Mouse (Mus musculus) MEL-GATA-1-ER (cell line): ENCODE data around the gene Dnajc14.
A peak's percentile ranks its signal among the peaks of the same experiment; 100 is the strongest.
"Not testable (repeated sequence)": the region's sequence is repeated elsewhere in the genome, so short reads cannot be mapped to it uniquely, and the experiment has no call there.

ENCODE experiments used
- DNase-seq: peaks from one replicate; pipeline ENCODE4 v3.0.0-alpha.2; 2012; ENCODE audit warnings: low read depth; ENCODE audit errors: extremely low read depth

Gene Dnajc14

DNA sequence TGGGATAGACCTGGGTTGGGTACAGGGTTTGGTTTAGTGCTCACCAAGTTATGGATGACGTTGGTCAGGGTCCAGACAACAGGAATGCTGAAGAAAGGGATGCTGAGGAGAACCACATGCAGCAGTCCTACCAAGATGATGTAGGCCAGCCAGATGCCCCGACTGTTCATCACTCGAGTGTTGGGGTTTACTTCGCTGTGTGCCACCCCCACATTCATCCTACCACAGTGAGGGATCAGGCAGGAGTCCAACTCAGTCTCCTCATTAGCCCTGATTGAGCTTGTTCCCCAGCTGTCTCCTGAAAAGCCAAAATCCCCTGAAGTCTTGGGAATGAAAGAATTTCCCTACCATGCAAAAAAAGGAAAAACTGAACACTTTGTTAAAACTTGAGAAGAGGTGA lies 16.4 kb downstream of the Dnajc14 start:
- no peak for DNase-seq

DNA sequence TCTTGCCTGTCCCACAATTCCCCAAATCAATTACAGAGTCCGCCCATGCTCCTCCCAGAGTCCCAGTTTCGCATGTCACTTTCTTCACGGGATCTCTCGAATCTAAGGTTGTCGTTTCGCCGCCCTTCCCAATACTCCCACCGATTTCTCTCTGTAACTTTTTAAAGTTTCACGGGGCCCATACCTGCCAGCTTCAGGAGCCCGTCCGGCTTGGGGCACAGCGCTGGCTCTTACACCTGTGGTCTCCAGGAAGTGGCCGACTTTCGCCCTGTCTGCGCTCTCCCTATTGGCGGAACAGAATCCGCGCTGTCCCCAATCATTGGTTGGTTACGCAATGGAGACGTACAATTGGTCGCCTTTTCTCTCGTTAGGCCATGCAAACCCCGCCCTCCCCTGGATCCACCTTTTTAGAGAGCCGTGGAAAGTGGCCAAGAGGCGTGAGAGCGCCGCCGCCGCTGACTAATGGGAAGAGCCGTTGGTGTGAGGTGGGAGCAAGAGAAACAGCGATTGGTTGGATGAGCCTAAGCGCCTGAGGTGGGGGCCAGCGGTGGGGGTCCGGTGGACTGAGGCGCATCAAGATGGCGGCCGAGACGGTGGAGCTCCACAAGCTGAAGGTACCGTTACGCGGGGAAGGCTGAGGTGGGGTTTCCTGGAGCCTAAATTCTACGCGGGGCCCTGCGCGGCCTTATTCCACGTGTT lies 17.6 kb downstream of the Dnajc14 start, which contains the start of gene Ormdl2:
Gene Ormdl2, minus strand, starts transcription at position 288 of the 699 bp plus-strand sequence.
- DNase-seq, result peak; percentile 99

DNA sequence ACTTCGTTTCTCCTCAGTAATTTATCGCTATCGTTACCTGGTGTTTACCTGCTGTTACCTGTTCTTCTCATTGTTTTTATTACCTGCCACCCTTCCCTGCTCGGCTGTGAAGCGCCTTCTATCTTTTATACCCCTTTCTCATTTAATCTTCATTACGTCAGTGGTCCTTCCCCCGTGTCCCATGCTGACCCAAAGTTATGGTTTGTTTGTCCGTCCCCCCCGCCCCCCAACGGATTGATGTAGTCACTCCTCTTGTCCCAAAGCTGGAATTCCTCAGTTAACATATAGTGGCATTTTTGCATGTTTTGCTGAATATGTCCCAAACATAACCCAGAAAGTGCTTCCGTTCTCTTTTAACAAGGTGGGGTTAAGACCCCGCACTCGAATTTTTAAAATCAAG lies 18.3 kb downstream of the Dnajc14 start:
- no peak for DNase-seq

DNA sequence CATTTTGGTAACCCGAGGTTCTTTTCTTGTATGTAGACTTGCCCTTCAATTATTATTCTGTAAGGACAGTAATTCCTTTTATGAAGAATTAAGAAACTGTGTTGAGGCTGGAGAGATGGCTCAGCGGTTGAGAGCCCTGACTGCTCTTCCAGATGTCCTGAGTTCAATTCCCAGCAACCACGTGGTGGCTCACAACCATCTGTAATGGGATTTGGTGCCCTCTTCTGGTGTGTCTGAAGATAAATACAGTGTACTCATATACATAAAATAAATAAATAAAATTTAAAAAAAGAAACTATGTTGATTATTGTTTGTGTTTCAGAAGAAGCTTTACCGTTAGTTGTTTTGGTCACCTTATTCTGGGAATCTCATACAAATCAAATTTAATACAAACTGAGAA lies 19.2 kb downstream of the Dnajc14 start:
- DNase-seq, result not testable (repeated sequence)

DNA sequence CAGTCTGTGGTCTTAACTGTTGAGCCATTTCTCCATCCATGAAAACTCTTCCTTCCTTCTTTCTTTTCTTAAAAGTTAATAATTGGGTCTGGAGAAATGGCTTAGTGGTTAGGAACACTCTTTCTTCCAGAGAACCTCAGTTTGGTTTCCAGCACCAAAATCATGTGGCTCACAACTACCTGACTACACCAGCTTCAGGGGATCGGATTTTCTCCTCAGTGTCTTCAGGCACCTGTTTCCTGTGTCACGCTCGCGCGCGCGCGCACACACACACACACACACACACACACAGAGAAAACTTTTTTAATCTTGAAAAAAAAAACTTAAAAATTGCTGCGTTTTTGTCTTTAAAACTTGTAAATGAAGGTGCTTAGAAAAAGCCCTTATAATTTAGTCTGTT lies 20.0 kb downstream of the Dnajc14 start:
- no peak for DNase-seq

DNA sequence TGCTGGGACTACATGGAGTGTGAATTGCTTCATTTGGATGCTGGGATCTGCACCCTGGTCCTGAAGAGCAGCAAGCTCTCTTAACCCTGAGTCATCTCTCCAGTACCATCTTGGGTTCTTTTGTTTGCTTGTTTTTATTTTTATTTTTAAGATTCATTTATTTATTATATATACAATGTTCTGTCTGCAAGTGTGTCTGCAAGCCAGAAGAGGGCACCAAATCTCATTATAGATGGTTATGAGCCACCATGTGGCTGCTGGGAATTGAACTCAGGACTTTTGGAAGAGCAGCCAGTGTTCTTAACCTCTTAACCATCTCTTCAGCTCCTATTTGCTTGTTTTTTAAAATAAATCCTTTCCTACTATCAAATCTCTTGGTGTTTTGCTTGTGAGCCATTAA lies 33.5 kb downstream of the Dnajc14 start:
- no peak for DNase-seq

DNA sequence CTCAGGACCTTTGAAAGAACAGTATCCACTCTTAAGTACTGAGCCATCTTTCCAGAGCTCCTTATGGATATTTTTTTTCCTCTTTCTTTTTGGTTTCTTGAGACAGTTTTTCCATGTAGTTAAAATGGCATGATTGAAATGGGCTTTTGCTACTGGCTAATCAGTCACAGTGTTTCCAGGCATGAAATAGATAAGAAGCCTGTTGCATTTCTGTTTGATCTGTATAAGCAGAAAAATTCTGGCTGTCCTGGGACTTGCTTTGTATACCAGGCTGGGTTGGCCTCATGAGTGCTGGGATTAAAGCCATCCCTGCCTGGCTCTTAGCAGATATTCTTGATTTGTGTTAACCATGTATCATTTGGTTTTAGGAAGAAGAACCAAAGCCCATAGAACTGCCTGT lies 35.6 kb downstream of the Dnajc14 start:
- no peak for DNase-seq

DNA sequence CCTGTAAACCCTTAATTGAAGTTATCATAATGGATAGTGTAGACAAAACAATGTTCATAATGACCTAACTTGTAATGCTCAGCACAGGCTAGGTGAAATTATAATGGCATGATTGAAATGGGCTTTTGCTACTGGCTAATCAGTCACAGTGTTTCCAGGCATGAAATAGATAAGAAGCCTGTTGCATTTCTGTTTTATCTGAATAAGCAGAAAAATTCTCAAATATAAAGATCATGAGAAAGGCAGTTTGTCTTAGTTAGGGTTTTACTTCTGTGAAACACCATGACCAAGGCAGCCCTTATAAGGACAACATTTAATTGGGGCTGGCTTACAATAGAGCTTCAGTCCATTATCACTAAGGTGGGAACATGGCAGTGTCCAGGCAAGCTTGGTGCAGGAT lies 36.8 kb downstream of the Dnajc14 start:
- no peak for DNase-seq

DNA sequence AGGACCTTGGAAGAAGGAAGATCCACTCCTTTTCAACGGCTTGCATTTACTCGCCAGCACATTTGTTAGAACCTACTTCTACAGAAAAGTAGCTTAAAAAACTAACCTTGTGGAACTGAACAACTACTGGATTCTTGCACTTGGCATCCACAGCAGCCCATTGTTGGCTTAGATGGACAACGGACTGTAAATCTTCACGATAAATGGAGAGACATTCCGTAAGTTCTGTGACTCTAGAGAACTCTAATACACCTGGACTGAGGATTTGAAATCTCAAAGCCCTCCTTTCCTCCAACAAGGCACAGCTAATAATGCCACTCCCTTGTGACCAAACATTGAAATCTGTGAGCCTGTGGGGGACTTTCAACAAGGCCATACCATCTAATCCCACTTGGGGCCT lies 39.4 kb downstream of the Dnajc14 start:
- DNase-seq, result no peak

DNA sequence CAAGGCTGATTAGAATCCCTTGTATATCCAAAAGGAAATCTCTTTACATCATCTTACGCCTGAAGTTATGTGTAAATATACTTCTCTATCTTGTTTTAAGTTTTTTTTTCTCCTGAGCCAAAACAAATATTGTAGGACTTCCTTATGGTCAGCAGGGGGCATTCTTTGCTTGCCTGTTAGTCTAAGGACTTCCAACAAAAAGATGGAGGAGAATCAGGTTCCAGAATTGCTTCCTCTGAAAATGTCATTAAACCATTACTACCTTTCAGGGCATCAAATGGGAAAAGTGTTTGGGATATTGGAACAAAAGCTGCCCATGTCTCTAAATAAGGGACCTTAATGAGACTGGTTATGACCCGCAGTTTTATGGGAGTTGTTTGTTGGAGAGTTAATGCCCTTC lies 41.7 kb downstream of the Dnajc14 start:
- DNase-seq, result no peak

DNA sequence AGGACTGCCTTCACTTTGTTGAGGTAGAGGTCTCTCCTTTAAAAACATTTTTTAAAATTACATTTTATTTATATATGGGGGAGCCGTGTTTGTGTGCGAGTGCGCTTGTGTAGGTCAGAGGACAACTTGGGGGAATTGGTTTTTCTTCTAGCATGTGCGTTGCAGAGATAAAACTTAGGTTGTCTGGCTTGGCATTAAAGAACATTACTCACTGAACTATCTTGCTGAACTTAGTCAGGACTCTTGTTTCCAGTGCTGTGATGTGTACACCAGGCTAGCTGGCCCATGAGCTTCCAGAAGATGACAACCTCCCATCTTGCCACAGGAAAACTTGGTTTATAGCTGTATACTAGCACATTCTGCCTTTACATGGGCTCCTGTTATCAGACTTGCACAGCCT lies 42.8 kb downstream of the Dnajc14 start:
- DNase-seq, result no peak

DNA sequence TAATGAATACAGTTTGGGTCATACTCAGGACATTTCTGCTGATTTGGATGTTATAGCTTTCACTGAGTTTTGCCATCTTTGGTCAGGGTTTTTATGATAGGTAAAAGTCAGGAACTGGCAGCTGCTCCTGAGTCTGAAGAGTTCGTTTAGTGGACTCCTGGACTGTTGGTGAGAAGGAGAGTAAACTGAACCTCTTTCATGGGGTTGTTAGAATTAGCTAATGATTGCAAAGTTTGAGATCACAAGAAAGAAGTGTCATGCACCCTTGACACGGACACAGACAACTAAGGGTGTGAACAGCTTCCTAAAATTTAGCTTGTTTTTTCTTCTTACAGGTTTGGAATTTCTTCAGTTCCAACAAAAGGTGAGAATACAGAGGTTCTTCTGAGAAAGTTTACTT lies 44.6 kb downstream of the Dnajc14 start:
- DNase-seq, result no peak

DNA sequence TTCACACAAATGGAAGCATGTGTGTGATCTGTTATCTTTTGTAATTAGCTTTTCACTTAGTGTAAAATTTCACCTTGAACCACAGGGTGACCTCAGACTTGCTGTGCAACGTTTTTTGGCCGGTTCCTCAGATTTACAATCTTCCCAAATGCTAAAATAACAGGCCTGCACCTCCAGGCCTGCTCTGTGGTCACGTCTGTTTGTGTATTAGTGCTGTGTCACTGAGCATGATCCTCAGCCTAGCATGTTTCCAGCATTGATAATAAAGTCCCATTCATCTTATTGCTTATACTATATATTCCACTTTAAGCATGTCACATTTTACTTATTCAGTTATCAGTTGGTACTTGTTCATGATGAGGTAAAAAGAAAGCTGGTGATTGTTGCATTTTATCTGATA lies 46.5 kb downstream of the Dnajc14 start:
- no peak for DNase-seq

DNA sequence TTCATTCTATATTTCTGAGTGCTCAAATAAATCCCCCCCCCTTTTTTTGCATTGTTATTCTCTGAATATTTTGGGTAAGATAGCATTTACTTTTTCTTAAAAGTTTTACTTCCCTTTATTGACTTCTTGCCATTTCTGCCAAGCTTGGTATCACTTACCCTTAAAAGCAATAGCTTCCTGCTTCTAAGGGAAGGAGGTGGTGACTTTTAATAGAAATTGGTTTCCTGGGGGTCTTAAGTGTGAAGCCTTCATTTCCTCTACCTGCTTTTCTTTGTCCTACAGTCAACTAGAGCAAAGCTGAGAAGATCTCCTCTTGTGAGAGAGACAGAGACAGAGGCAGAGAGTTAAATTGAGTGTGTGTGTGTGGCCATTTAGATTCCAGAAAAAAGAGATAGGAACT lies 57.3 kb downstream of the Dnajc14 start:
- DNase-seq, result no peak

DNA sequence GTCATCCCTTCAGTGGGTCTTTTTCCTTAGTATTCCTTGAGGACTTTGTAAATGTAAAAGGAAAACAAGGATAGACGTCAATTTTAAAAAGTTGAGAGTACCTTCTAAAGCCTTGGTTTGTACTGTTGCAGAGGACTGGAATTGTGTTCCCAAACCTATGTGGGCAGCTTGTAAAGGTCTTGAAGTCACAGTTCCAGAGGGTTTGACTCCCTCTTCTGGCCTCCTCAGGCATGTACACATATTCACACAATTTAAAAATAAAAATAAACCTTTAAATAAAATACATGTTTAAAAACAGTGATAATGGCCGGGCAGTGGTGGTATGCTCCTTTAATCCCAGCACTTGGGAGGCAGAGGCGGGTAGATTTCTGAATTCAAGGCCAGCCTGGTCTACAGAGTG lies 62.2 kb downstream of the Dnajc14 start:
- no peak for DNase-seq

DNA sequence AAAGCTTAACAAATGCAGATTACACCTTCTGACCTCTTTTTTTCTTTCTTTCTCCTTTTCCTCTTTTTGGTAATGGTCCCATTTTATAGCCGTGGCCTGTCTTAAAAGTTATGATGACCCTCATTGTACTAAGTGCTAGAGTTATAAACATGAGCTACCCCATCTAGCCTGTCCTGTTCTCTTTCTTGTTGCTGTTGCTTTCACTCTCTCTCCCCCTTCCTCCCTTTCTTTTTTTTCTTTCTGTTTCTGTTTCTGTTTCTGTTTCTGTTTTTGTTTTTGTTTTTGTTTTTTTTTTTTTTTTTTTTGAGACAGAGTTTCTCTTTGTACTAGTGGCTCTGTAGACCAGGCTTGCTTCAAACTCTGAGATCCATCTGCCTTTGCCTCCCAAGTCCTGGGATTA lies 62.7 kb downstream of the Dnajc14 start:
- DNase-seq, result no peak
